Mouse (Mus musculus) C2C12 (cell line): ENCODE measurements at regions not wholly inside any gene's neighbourhood (a gene's known extent, or its start where the extent isn't known, plus 50 kb on each side); places are given as distances from the start of the nearest gene placed in this dataset.
"Not testable (repeated sequence)": the region's sequence is repeated elsewhere in the genome, so short reads cannot be mapped to it uniquely, and the experiment has no call there.

ENCODE experiments used
- CEBPB ChIP-seq: IDR thresholded peaks from one replicate; pipeline ENCODE4 v1.6.1; 2011; ENCODE audit warnings: low read depth, mild to moderate bottlenecking, control low read depth, moderate library complexity
- CTCF ChIP-seq: IDR thresholded peaks from one replicate; pipeline ENCODE4 v1.5.1; 2011; ENCODE audit not compliant: control insufficient read depth, insufficient read depth, insufficient read length
- MAX ChIP-seq: IDR thresholded peaks from one replicate; pipeline ENCODE4 v1.6.1; 2011; ENCODE audit warnings: mild to moderate bottlenecking, control low read depth
- MYOG ChIP-seq: IDR thresholded peaks from one replicate; pipeline ENCODE4 v1.6.1; 2011; ENCODE audit not compliant: control insufficient read depth, insufficient read length; ENCODE audit errors: extremely low read depth
- USF1 ChIP-seq: IDR thresholded peaks from one replicate; pipeline ENCODE4 v1.6.1; 2011; ENCODE audit warnings: low read depth, mild to moderate bottlenecking, control low read depth, moderate library complexity

- not testable (repeated sequence) for TF ChIP-seq MAX, MYOG, USF1, CTCF, CEBPB
Measured at GRCm38 (mm10) chr15:15089783-15090182, 1638.8 kb upstream of the Cdh9 start.
